Mouse (Mus musculus) intestine, embryonic 16.5 days (tissue): ENCODE results near the gene Csnk1e. TPM values are rescaled to one million over a fixed set of nuclear protein-coding genes. Genes with fewer than 3 reads are reported as not detected.

Experiments
- ATAC-seq: fragments of 200-750 bp; cut with Nextera tagmentation; 2 replicates; pipeline ENCODE4 v1.8.0; 2017; ENCODE audit warnings: moderate TSS enrichment, moderate library complexity
- H3K27ac ChIP-seq: fragments of 300-500 bp; sonication (generic); 2 replicates; pipeline ENCODE4 v1.5.1; 2014; ENCODE audit warnings: mild to moderate bottlenecking, low read length
- H3K27me3 ChIP-seq: fragments of 300-500 bp; sonication (generic); replicated peaks from 2 replicates; pipeline ENCODE4 v1.6.1; 2014; ENCODE audit warnings: low read length, control low read depth, mixed read lengths; ENCODE audit not compliant: control insufficient read depth, insufficient read depth
- H3K36me3 ChIP-seq: fragments of 300-500 bp; sonication (generic); 2 replicates; pipeline ENCODE4 v1.6.1; 2014; ENCODE audit warnings: low read length, control low read depth; ENCODE audit not compliant: control insufficient read depth, insufficient read depth
- H3K4me1 ChIP-seq: fragments of 300-500 bp; sonication (generic); 2 replicates; pipeline ENCODE4 v1.6.1; 2014; ENCODE audit warnings: low read length, control low read depth, mixed read lengths; ENCODE audit not compliant: control insufficient read depth, insufficient read depth
- H3K4me2 ChIP-seq: fragments of 300-500 bp; sonication (generic); 2 replicates; pipeline ENCODE4 v1.6.1; 2014; ENCODE audit warnings: low read depth, low read length, control low read depth
- H3K4me3 ChIP-seq: fragments of 300-500 bp; sonication (generic); 2 replicates; pipeline ENCODE4 v1.5.1; 2014; ENCODE audit warnings: mild to moderate bottlenecking, low read length
- H3K9ac ChIP-seq: fragments of 300-500 bp; sonication (generic); 2 replicates; pipeline ENCODE4 v1.6.1; 2014; ENCODE audit warnings: low read depth, low read length
- H3K9me3 ChIP-seq: fragments of 300-500 bp; sonication (generic); 2 replicates; pipeline ENCODE4 v1.6.1; 2016; ENCODE audit warnings: low read length, control low read depth; ENCODE audit not compliant: control insufficient read depth
- WGBS: fragments of 180-500 bp; shearing (Covaris S2); extraction: QIAGEN DNeasy Blood & Tissue Kit; methylation state at CpG from one replicate; pipeline ENCODE4 v1.1.7; 2014; 5-methylcytosine and 5-hydroxymethylcytosine counted together
- polyA plus RNA-seq: library from polyadenylated mRNA; unstranded; fragments of >200 nt; fragmentation: Nextera tagmentation; extraction: Ambion mirVana; gene quantifications from 2 replicates; pipeline ENCODE4 v1.2.1, GENCODE M21; 2015

The Csnk1e gene
- polyA plus RNA-seq, 1 experiment from 2014 or later = 30.8 TPM

DNA sequence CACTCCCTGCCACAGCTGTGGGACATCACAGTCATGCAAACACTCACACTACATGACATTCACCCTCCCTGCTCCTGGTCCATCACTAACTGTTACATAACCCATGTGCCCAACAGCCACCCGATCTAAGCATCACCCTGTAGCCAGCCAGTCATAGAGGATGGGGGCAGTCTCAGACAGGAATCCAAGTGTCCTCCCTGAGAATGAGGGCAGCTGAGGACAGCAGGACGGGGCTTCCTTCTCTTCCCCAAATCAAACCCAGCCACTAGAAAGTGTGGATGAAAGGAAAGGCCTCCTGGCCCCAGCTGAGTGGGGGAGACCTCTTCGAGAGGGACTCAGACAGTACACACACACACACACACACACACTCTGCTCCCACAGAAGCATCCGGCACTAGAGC, 60.5 kb downstream of the Csnk1e start:
- H3K4me3 ChIP-seq = no peak overlapping the region

DNA sequence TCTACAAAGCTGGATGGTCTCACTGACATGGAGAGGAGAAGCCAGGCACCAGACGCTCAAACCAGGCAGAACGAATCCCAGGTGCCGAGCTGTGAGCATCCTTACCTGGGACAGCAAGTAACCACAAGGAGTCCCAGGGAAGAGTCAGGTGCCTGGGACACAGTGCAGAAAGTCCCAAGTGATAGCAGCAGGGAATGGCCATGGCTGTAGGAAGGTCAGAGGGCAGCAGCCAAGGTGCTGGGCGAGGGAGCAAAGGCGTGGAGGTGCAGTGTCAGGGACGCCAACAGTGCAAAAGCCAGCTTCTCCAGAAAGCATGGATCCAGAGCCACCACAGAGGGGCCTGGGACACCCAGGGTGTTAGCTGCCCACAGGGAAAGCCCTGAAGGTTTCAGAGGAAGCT, 62.3 kb downstream of the Csnk1e start:
- no peak for ATAC-seq
- H3K4me1 ChIP-seq = peaks cover 63% of the 10 kb centered on the region

More for the DNA sequence above, 60.5 kb downstream of the Csnk1e start:
- no peaks in the 10 kb centered on the region for H3K36me3 ChIP-seq
- peaks cover 55% of the 10 kb centered on the region for H3K4me1 ChIP-seq
- no peak for ATAC-seq
- H3K4me2 ChIP-seq = no peak overlapping the region
- H3K27ac ChIP-seq = no peak overlapping the region
- no peaks in the 10 kb centered on the region for H3K27me3 ChIP-seq
- H3K9me3 ChIP-seq = no peaks in the 10 kb centered on the region
- no peak overlapping the region for H3K9ac ChIP-seq
- WGBS = 48% methylated on average over 4 of the region's 4 CpGs

DNA sequence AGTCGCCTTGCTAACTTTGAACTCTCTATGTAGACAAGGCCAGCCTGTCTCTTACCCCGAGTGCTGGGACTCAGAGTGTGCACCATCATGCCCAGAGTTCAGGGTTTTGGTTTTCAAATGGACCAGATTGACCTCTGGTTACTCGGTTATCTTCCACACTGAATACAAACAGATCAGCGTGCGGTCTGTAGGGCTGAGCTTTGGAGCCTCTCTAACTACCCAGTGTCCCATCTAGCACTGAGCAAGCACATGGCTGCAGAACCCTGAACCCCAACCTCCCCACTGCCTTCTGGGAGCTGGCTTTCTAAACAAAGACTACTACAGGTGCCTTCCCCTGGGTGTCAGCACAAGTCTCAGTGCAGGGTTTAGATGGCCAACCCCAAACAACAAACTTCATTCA, 62.8 kb downstream of the Csnk1e start:
- Histone ChIP-seq H3K27ac (peak overlapping the region; percentile 10), H3K27me3 (no peaks in the 10 kb centered on the region), H3K36me3 (no peaks in the 10 kb centered on the region), H3K4me1 (peaks cover 69% of the 10 kb centered on the region), H3K9me3 (no peaks in the 10 kb centered on the region), H3K4me2 (no peak overlapping the region), H3K4me3 (no peak overlapping the region), H3K9ac (no peak overlapping the region)
- ATAC-seq = no peak
- WGBS = 77% methylated on average over 5 of the region's 5 CpGs

More for the DNA sequence above, 62.3 kb downstream of the Csnk1e start:
- H3K27ac ChIP-seq = no peak overlapping the region
- 87% methylated on average over 6 of the region's 6 CpGs for WGBS
- H3K36me3 ChIP-seq = no peaks in the 10 kb centered on the region
- no peak overlapping the region for H3K4me2 ChIP-seq
- no peak overlapping the region for H3K4me3 ChIP-seq
- no peaks in the 10 kb centered on the region for H3K9me3 ChIP-seq
- no peaks in the 10 kb centered on the region for H3K27me3 ChIP-seq
- peak overlapping the region; percentile 33; the same call in 1 of the 2 replicates for H3K9ac ChIP-seq

DNA sequence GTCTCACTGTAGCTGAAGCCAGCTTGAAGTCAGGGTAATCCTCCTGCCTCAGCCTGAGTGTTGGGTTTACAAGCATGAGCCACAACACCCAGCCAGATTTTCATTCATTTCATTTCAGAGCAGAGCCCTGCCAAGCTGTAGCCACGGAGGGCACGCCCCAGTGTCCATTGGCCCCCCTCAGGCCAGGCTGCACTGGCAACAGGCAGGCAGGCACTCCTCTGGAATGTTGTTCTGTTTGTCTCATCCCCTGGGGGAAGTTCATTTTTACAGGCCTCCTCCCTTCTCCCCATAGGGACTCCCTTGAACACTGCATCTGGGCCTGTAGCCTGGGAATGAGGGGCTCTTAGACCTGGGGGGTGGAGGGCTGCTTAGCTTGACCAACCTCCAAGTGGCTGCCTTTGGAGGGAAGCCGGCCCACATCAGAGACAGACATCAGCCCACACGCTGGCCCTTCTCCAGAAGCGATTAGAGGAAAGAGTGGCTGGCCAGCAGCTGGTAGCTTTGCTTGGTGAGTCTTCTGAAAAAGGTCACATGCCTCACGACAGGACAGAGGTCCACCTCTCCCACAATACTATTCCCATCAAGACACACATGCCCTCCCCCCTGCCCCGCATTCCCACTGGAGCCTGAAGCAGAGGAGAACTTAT, 63.8 kb downstream of the Csnk1e start:
- no peaks in the 10 kb centered on the region for H3K27me3 ChIP-seq
- WGBS = 33% methylated on average over 7 of the region's 7 CpGs
- H3K4me3 ChIP-seq = no peak overlapping the region
- H3K36me3 ChIP-seq = no peaks in the 10 kb centered on the region
- H3K9me3 ChIP-seq = no peaks in the 10 kb centered on the region
- ATAC-seq = peak; percentile 4; the same call in 1 of the 2 replicates
- peaks cover 71% of the 10 kb centered on the region for H3K4me1 ChIP-seq
- H3K9ac ChIP-seq = peak overlapping the region; percentile 45
- H3K27ac ChIP-seq = peak overlapping the region; percentile 55
- H3K4me2 ChIP-seq = no peak overlapping the region

DNA sequence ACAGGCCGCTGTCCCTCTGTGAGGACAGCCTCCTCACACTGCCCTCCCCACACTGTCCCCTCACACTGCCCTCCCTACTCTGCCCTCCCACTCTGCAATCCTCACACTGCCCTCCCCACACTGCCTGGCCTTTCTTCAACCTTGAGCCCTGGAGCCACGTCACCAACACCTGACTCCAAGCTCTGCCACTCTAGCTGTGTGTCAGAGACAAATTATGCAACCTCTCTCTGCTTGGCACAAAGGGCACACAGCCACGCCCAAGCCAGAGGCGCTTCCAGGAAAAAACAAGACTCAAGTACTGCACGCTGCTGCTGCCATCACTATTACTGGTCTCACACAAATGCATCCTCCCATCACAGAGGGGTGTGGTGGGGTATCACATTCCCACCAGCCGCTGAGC, 64.9 kb downstream of the Csnk1e start:
- WGBS = 60% methylated on average over 6 of the region's 6 CpGs
- Histone ChIP-seq H3K36me3 (no peaks in the 10 kb centered on the region), H3K27ac (peak overlapping the region; percentile 80), H3K9ac (no peak overlapping the region), H3K27me3 (no peaks in the 10 kb centered on the region), H3K9me3 (no peaks in the 10 kb centered on the region), H3K4me1 (peaks cover 70% of the 10 kb centered on the region), H3K4me2 (no peak overlapping the region), H3K4me3 (no peak overlapping the region)
- ATAC-seq = peak; percentile 78

DNA sequence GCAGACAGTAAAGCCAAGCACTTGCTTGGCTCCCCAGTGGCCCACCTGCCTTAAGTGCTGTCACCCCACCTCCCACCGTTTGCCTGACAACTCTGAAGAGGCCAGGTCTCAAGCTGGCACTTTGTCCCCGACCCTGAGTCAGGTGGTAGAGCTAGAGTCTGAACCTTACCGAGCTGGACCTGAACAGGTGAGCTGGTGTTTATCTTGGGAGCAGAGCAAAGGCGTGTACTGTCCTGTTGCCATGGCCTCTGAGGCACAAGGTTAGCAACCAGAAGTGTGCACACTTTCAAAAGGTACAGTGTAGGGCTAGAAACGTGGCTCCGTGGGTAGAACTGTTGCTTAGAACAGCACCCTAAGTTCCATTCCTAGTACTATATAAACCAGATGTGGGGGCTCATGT, 67.2 kb downstream of the Csnk1e start:
- H3K36me3 ChIP-seq = no peaks in the 10 kb centered on the region
- peak overlapping the region; percentile 80 for H3K27ac ChIP-seq
- peak overlapping the region; percentile 11; the same call in 1 of the 2 replicates for H3K9ac ChIP-seq
- H3K9me3 ChIP-seq = no peaks in the 10 kb centered on the region
- no peak overlapping the region for H3K4me2 ChIP-seq
- H3K4me3 ChIP-seq = no peak overlapping the region
- 46% methylated on average over 6 of the region's 6 CpGs for WGBS
- no peaks in the 10 kb centered on the region for H3K27me3 ChIP-seq
- H3K4me1 ChIP-seq = peaks cover 58% of the 10 kb centered on the region
- ATAC-seq = peak; percentile 71

DNA sequence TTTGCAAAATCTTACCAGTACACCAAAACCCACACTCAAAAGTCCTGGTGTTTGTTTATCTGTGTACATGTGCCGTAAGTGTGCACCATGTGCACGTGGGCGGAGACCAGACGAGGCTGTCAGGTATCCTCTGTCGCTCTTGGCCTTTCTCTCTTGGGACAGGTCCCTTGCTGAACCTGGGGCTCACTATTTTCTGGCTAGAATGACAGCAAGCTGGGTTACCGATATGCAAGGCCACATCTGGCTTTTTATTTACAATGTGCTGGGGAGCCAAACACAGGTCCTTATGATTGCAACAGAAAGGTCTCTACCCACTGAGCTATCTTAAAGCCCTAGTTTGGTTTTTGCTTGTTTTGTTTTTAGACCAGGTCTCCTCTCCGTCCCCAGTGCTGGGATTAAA, 67.8 kb downstream of the Csnk1e start:
- H3K4me2 ChIP-seq = no peak overlapping the region
- H3K9ac ChIP-seq = peak overlapping the region; percentile 15; the same call in 1 of the 2 replicates
- H3K4me1 ChIP-seq = peaks cover 53% of the 10 kb centered on the region
- 81% methylated on average over 7 of the region's 7 CpGs for WGBS
- H3K27me3 ChIP-seq = no peaks in the 10 kb centered on the region
- H3K4me3 ChIP-seq = no peak overlapping the region
- no peaks in the 10 kb centered on the region for H3K9me3 ChIP-seq
- no peak for ATAC-seq
- peak overlapping the region; percentile 80; the same call in 1 of the 2 replicates for H3K27ac ChIP-seq
- no peaks in the 10 kb centered on the region for H3K36me3 ChIP-seq

DNA sequence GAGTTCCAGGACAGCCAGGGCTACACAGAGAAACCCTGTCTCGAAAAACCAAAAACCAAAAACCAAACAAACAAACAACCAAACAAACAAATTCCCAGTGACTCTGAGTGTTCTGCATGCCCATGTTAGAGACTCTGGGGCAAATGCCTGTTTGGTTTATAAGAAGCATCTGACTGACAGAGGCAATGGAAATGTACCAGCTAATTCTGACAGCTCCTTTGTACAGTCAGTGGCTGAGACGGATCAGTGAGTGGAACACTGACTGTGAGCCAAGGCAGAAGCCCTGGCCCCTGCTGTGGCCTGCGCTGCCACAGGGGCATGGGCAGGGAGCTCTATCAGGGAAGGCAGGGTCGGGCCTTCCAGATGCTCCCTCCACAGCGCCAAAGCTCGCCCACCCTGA, 68.3 kb downstream of the Csnk1e start:
- H3K27ac ChIP-seq = no peak overlapping the region
- no peaks in the 10 kb centered on the region for H3K27me3 ChIP-seq
- 0 out of 2 replicates have a peak overlapping the region, but pooled peaks have one; percentile 15 for H3K9ac ChIP-seq
- H3K4me1 ChIP-seq = peaks cover 47% of the 10 kb centered on the region
- 77% methylated on average over 6 of the region's 6 CpGs for WGBS
- H3K4me3 ChIP-seq = no peak overlapping the region
- H3K4me2 ChIP-seq = no peak overlapping the region
- no peaks in the 10 kb centered on the region for H3K9me3 ChIP-seq
- H3K36me3 ChIP-seq = no peaks in the 10 kb centered on the region
- ATAC-seq = no peak

DNA sequence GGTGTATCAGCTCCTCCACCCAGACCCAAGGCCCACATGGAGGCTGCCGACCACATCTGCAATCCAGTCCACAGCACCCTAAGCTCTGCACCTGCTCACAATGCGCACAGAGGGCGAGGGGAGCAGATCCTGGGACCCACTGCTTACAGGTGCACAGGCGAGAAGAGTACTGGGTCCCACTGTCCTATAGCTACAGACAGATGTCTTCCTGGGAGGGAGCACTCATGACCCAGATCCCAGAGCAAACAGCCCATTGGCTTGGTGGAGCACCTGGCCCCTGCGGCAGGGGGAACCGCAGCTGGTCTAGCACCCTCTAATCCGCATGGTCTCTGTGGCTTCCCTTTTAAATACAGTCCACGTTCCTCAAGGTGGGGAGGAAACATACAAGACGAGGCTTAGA, 73.7 kb downstream of the Csnk1e start:
- WGBS = 80% methylated on average over 9 of the region's 9 CpGs
- no peaks in the 10 kb centered on the region for H3K27me3 ChIP-seq
- H3K4me2 ChIP-seq = no peak overlapping the region
- no peaks in the 10 kb centered on the region for H3K9me3 ChIP-seq
- no peaks in the 10 kb centered on the region for H3K36me3 ChIP-seq
- no peaks in the 10 kb centered on the region for H3K4me1 ChIP-seq
- H3K27ac ChIP-seq = no peak overlapping the region
- no peak overlapping the region for H3K4me3 ChIP-seq
- no peak overlapping the region for H3K9ac ChIP-seq
- no peak for ATAC-seq
